Mouse (Mus musculus): ENCODE data around the gene Spint2. TPM values are rescaled to one million over a fixed set of nuclear protein-coding genes. Genes with fewer than 3 reads are reported as not detected.
"Not testable (repeated sequence)": the region's sequence is repeated elsewhere in the genome, so short reads cannot be mapped to it uniquely, and the experiment has no call there.

Spint2 gene
- polyA plus RNA-seq, 1 experiment from 2014 or later, result 63.3 TPM

GRCm38 (mm10) chr7:29230560-29230959, 51.2 kb downstream of the Spint2 start:
- Histone ChIP-seq H3K4me2 (replicated peaks) (no peak overlapping the region), H3K9ac (no peak overlapping the region), H3K27me3 (peaks cover 53% of the 10 kb centered on the region), H3K9me3 (replicated peaks) (no peaks in the 10 kb centered on the region), H3K36me3 (no peaks in the 10 kb centered on the region), H3K4me3 (no peak overlapping the region), H3K4me1 (peaks cover 8% of the 10 kb centered on the region), H3K27ac (no peak overlapping the region)
- ATAC-seq (ENCODE audit: low FRiP score), result no peak
- WGBS, result 23% methylated on average over 3 of the region's 3 CpGs

GRCm38 (mm10) chr7:29228202-29228601, 53.5 kb downstream of the Spint2 start:
- Histone ChIP-seq H3K36me3 (no peaks in the 10 kb centered on the region), H3K9ac (no peak overlapping the region), H3K4me3 (no peak overlapping the region), H3K27me3 (peaks cover 39% of the 10 kb centered on the region), H3K4me1 (peaks cover 17% of the 10 kb centered on the region), H3K9me3 (replicated peaks) (no peaks in the 10 kb centered on the region), H3K4me2 (replicated peaks) (no peak overlapping the region), H3K27ac (no peak overlapping the region)
- ATAC-seq (ENCODE audit: low FRiP score), result no peak
- WGBS, result 88% methylated on average over 4 of the region's 4 CpGs

GRCm38 (mm10) chr7:29225520-29225919, 56.2 kb downstream of the Spint2 start:
- peaks cover 9% of the 10 kb centered on the region for H3K4me1 ChIP-seq
- H3K9me3 ChIP-seq (replicated peaks), result no peaks in the 10 kb centered on the region
- ATAC-seq (ENCODE audit: low FRiP score), result no peak
- 70% methylated on average over 13 of the region's 13 CpGs for WGBS
- H3K36me3 ChIP-seq, result no peaks in the 10 kb centered on the region
- H3K27me3 ChIP-seq, result peaks cover 12% of the 10 kb centered on the region
- no peak overlapping the region for H3K27ac ChIP-seq
- H3K9ac ChIP-seq, result no peak overlapping the region
- no peak overlapping the region for H3K4me3 ChIP-seq
- peak overlapping the region; percentile 32; the same call in 1 of the 2 replicates for H3K4me2 ChIP-seq (replicated peaks)

GRCm38 (mm10) chr7:29224756-29225394, 56.8 kb downstream of the Spint2 start:
- H3K9ac ChIP-seq, result no peak overlapping the region
- H3K36me3 ChIP-seq, result no peaks in the 10 kb centered on the region
- H3K9me3 ChIP-seq (replicated peaks), result peaks cover 6% of the 10 kb centered on the region; the same call in 1 of the 2 replicates
- WGBS, result 8% methylated on average over 16 of the region's 16 CpGs
- no peak overlapping the region for H3K4me3 ChIP-seq
- H3K27me3 ChIP-seq, result peaks cover 6% of the 10 kb centered on the region; the same call in 1 of the 2 replicates
- no peak overlapping the region for H3K27ac ChIP-seq
- H3K4me1 ChIP-seq, result peaks cover 9% of the 10 kb centered on the region
- H3K4me2 ChIP-seq (replicated peaks), result peak overlapping the region; percentile 32; the same call in 1 of the 2 replicates
- ATAC-seq (ENCODE audit: low FRiP score), result no peak

- Histone ChIP-seq H3K4me2 (replicated peaks) (no peak overlapping the region), H3K4me3 (no peak overlapping the region), H3K36me3 (no peaks in the 10 kb centered on the region), H3K27ac (no peak overlapping the region), H3K9me3 (replicated peaks) (peaks cover 6% of the 10 kb centered on the region; the same call in 1 of the 2 replicates), H3K4me1 (0 out of 2 replicates have a peak, but pooled peaks cover 9% of the 10 kb centered on the region), H3K9ac (no peak overlapping the region), H3K27me3 (peaks cover 17% of the 10 kb centered on the region)
- 45% methylated on average over 15 of the region's 15 CpGs for WGBS
- no peak for ATAC-seq (ENCODE audit: low FRiP score)
Observed at GRCm38 (mm10) chr7:29214846-29215245, 66.9 kb downstream of the Spint2 start.

- H3K4me3 ChIP-seq, result no peak overlapping the region
- peak overlapping the region; percentile 54; the same call in 1 of the 2 replicates for H3K4me2 ChIP-seq (replicated peaks)
- H3K9ac ChIP-seq, result no peak overlapping the region
- ATAC-seq (ENCODE audit: low FRiP score), result peak; percentile 23; the same call in 1 of the 2 replicates
- H3K4me1 ChIP-seq, result 0 out of 2 replicates have a peak, but pooled peaks cover 9% of the 10 kb centered on the region
- no peak overlapping the region for H3K27ac ChIP-seq
- 61% methylated on average over 2 of the region's 2 CpGs for WGBS
- H3K27me3 ChIP-seq, result peaks cover 17% of the 10 kb centered on the region
- H3K9me3 ChIP-seq (replicated peaks), result no peaks in the 10 kb centered on the region
- H3K36me3 ChIP-seq, result no peaks in the 10 kb centered on the region
Observed at GRCm38 (mm10) chr7:29214236-29214635, 67.5 kb downstream of the Spint2 start.

- no peak within 1 kb of the TSS; the same call in 1 of the 2 replicates for H3K9ac ChIP-seq
- H3K27me3 ChIP-seq, result peaks cover 17% of the 10 kb centered on the region
- 0 out of 2 replicates have a peak, but pooled peaks cover 9% of the 10 kb centered on the region for H3K4me1 ChIP-seq
- WGBS, result 5% methylated on average over 20 of the region's 20 CpGs
- no peaks in the 10 kb centered on the region for H3K36me3 ChIP-seq
- peak within 1 kb of the TSS; percentile 54 for H3K4me2 ChIP-seq (replicated peaks)
- peak; percentile 74 for ATAC-seq (ENCODE audit: low FRiP score)
- H3K4me3 ChIP-seq, result peak within 1 kb of the TSS; percentile 20
- H3K27ac ChIP-seq, result no peak within 1 kb of the TSS
- H3K9me3 ChIP-seq (replicated peaks), result no peaks in the 10 kb centered on the region
Observed at GRCm38 (mm10) chr7:29213675-29214082, 68.0 kb downstream of the Spint2 start, which contains the start of gene Catsperg1. Gene Catsperg1, minus strand, starts transcription at chr7:29214035.

GRCm38 (mm10) chr7:29212775-29213560, 68.7 kb downstream of the Spint2 start:
- not testable (repeated sequence) for H3K27ac ChIP-seq; H3K36me3 ChIP-seq; H3K4me1 ChIP-seq; H3K9ac ChIP-seq; H3K9me3 ChIP-seq (replicated peaks)
- ATAC-seq (ENCODE audit: low FRiP score), result peak; percentile 13; the same call in 1 of the 2 replicates
- Histone ChIP-seq H3K27me3 (peaks cover 17% of the 10 kb centered on the region), H3K4me3 (peak overlapping the region; percentile 20; the same call in 1 of the 2 replicates), H3K4me2 (replicated peaks) (peak overlapping the region; percentile 54)
- WGBS, result 14% methylated on average over 40 of the region's 40 CpGs

GRCm38 (mm10) chr7:29212199-29212765, 69.4 kb downstream of the Spint2 start:
- no peak for ATAC-seq (ENCODE audit: low FRiP score)
- Histone ChIP-seq H3K4me2 (replicated peaks) (peak overlapping the region; percentile 54; the same call in 1 of the 2 replicates), H3K27me3 (peaks cover 17% of the 10 kb centered on the region), H3K36me3 (no peaks in the 10 kb centered on the region), H3K9ac (no peak overlapping the region), H3K9me3 (replicated peaks) (no peaks in the 10 kb centered on the region), H3K4me3 (0 out of 2 replicates have a peak overlapping the region, but pooled peaks have one; percentile 32), H3K4me1 (0 out of 2 replicates have a peak, but pooled peaks cover 9% of the 10 kb centered on the region), H3K27ac (no peak overlapping the region)
- WGBS, result 13% methylated on average over 26 of the region's 26 CpGs

GRCm38 (mm10) chr7:29211415-29212198, 70.1 kb downstream of the Spint2 start:
- ATAC-seq (ENCODE audit: low FRiP score), result no peak
- H3K9ac ChIP-seq, result no peak overlapping the region
- H3K4me1 ChIP-seq, result 0 out of 2 replicates have a peak, but pooled peaks cover 9% of the 10 kb centered on the region
- peak overlapping the region; percentile 45 for H3K4me2 ChIP-seq (replicated peaks)
- H3K4me3 ChIP-seq, result peak overlapping the region; percentile 32
- H3K27ac ChIP-seq, result no peak overlapping the region
- no peaks in the 10 kb centered on the region for H3K36me3 ChIP-seq
- WGBS, result 5% methylated on average over 34 of the region's 34 CpGs
- no peaks in the 10 kb centered on the region for H3K9me3 ChIP-seq (replicated peaks)
- peaks cover 17% of the 10 kb centered on the region for H3K27me3 ChIP-seq

- not testable (repeated sequence) for H3K9ac ChIP-seq; H3K9me3 ChIP-seq (replicated peaks); ATAC-seq (ENCODE audit: low FRiP score); H3K36me3 ChIP-seq; H3K4me1 ChIP-seq; H3K27ac ChIP-seq
- peaks cover 17% of the 10 kb centered on the region for H3K27me3 ChIP-seq
- peak overlapping the region; percentile 32 for H3K4me3 ChIP-seq
- peak overlapping the region; percentile 45 for H3K4me2 ChIP-seq (replicated peaks)
- 17% methylated on average over 13 of the region's 15 CpGs for WGBS
Observed at GRCm38 (mm10) chr7:29211013-29211412, 70.7 kb downstream of the Spint2 start.
